Mouse (Mus musculus): ENCODE measurements at regions not wholly inside any gene's neighbourhood (a gene's known extent, or its start where the extent isn't known, plus 50 kb on each side); places are given as distances from the start of the nearest gene placed in this dataset.

GRCm38 (mm10) chr1:169155484-169156459, 375.5 kb downstream of the Nuf2 start:
- no peak for DNase-seq

- no peak for DNase-seq
Observed at GRCm38 (mm10) chr1:169142216-169142615, 389.0 kb downstream of the Nuf2 start.

GRCm38 (mm10) chr1:169140056-169140455, 391.2 kb downstream of the Nuf2 start:
- no peak for DNase-seq

- DNase-seq: no peak
Observed at GRCm38 (mm10) chr1:169139507-169139906, 391.8 kb downstream of the Nuf2 start.

GRCm38 (mm10) chr1:169139184-169139486, 392.1 kb downstream of the Nuf2 start:
- DNase-seq: no peak

GRCm38 (mm10) chr1:169138404-169139183, 392.7 kb downstream of the Nuf2 start:
- no peak for DNase-seq

GRCm38 (mm10) chr1:169135542-169135941, 395.7 kb downstream of the Nuf2 start:
- DNase-seq: no peak

- DNase-seq: no peak
Observed at GRCm38 (mm10) chr1:169103669-169104068, 427.6 kb downstream of the Nuf2 start.

GRCm38 (mm10) chr1:169103113-169103512, 428.2 kb downstream of the Nuf2 start:
- no peak for DNase-seq

- peak in 1 of 2 experiments; percentile 5 for DNase-seq
Observed at GRCm38 (mm10) chr1:169099221-169099620, 432.0 kb downstream of the Nuf2 start.

- peak in 1 of 2 experiments; percentile 3 for DNase-seq
Observed at GRCm38 (mm10) chr1:169096737-169097136, 434.5 kb downstream of the Nuf2 start.

GRCm38 (mm10) chr1:169093602-169094354, 437.5 kb downstream of the Nuf2 start:
- no peak for DNase-seq

GRCm38 (mm10) chr1:169086032-169086431, 445.2 kb downstream of the Nuf2 start:
- DNase-seq: no peak

- no peak for DNase-seq
Observed at GRCm38 (mm10) chr1:169080686-169081085, 450.6 kb downstream of the Nuf2 start.

- DNase-seq: no peak
Observed at GRCm38 (mm10) chr1:169077228-169077627, 454.0 kb downstream of the Nuf2 start.

- no peak for DNase-seq
Observed at GRCm38 (mm10) chr1:169076006-169076405, 455.3 kb downstream of the Nuf2 start.

- no peak for DNase-seq
Observed at GRCm38 (mm10) chr1:169071366-169071765, 459.9 kb downstream of the Nuf2 start.

GRCm38 (mm10) chr1:169069647-169070046, 461.6 kb downstream of the Nuf2 start:
- no peak for DNase-seq

- no peak for DNase-seq
Observed at GRCm38 (mm10) chr1:169066795-169067194, 464.5 kb downstream of the Nuf2 start.

GRCm38 (mm10) chr1:169060627-169061026, 470.6 kb downstream of the Nuf2 start:
- DNase-seq: no peak

GRCm38 (mm10) chr1:169060145-169060544, 471.1 kb downstream of the Nuf2 start:
- no peak for DNase-seq

GRCm38 (mm10) chr1:169051863-169052257, 479.4 kb downstream of the Nuf2 start:
- no peak for DNase-seq

Data from lung, adult 18-20 months (tissue).